Mouse (Mus musculus): ENCODE results near the gene Id1. TPM values are rescaled to one million over a fixed set of nuclear protein-coding genes. Genes with fewer than 3 reads are reported as not detected.

The Id1 gene
- polyA plus RNA-seq, 1 experiment from 2014 or later = 109 TPM

DNA sequence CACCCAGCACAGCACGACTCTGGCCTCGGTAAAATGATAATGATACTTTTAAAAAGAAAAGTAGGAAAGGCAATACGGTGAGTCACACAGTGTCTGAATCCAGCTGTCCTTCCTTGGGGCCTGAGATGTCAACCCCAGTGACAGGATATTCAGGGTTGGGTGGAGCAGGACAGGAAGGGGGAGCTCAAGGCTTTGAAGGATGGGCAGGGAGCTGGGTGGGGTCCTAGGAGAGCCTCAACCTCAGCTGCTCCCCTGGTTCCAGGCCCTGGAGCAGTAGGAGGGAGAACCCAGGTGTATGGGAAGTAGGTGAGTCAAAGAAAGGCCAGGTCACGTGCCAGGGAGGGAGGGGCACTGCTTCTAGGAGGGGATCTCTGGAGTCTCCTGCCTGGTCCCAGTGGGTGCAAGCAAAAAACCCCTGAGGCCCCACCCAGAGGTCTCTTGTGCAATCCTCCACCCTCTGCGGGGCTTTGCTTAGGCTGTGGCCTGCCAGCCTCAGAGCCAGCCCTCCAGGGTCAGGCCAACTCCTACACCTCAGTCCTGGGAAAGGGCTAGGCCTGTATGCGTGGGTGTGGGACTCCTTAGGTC lies 9.2 kb upstream of the Id1 start:
- no peak overlapping the region for H3K9ac ChIP-seq (ENCODE audit: low read length)
- H3K27ac ChIP-seq (ENCODE audit: low read depth) = no peak overlapping the region
- peaks cover 36% of the 10 kb centered on the region for H3K4me1 ChIP-seq (replicated peaks; ENCODE audit: control insufficient read depth, insufficient read depth, low read length)
- no peaks in the 10 kb centered on the region for H3K27me3 ChIP-seq (replicated peaks; ENCODE audit: control insufficient read depth, insufficient read depth, low read length)
- H3K4me2 ChIP-seq (ENCODE audit: low read length) = no peak overlapping the region
- H3K9me3 ChIP-seq (ENCODE audit: control insufficient read depth, low read length) = no peaks in the 10 kb centered on the region
- H3K4me3 ChIP-seq (ENCODE audit: low read depth, low read length) = no peak overlapping the region
- DNase-seq (ENCODE audit: low spot score) (no peak), ATAC-seq (replicated peaks; ENCODE audit: low FRiP score, low TSS enrichment, low read depth) (no peak)
- H3K36me3 ChIP-seq (ENCODE audit: control insufficient read depth, insufficient read depth, low read length) = no peaks in the 10 kb centered on the region
- 53% methylated on average over 6 of the region's 6 CpGs for WGBS

DNA sequence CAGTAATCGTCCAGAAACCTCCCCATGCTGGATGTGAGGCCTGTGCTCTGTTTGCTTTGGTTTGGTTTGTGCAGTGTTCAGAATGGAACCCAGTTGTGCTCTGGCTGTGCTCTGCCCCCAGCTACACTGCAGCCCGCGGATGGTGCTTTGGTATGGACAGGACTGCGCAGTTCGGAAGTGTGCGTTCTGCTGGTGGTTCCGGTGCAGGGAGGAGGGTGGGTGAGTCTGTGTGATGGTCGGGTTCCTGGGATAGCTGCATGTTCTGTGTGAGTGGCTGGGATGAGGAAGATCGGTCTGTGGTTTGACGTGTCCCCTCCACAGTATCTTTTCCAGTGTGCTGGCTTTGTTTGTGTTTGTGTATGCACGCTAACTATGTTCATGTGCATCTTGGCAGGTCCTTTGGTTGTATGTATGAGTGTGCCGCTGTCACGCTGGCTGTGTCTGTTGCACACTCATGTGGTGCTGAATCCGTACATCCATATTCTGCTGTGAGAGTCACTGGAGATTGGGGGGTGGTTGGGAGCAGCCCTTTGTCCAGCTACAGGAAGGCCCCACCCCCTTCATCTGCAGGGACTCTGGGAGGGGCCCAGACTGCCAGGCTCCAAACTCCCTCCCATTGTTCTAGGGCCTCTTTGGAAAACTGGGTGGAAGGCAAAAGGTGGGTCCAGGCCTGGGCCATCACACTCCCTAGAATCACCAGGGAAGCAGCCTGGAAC lies 8.1 kb upstream of the Id1 start:
- ATAC-seq (replicated peaks; ENCODE audit: low FRiP score, low TSS enrichment, low read depth) = no peak
- H3K9ac ChIP-seq (ENCODE audit: low read length) = no peak overlapping the region

DNA sequence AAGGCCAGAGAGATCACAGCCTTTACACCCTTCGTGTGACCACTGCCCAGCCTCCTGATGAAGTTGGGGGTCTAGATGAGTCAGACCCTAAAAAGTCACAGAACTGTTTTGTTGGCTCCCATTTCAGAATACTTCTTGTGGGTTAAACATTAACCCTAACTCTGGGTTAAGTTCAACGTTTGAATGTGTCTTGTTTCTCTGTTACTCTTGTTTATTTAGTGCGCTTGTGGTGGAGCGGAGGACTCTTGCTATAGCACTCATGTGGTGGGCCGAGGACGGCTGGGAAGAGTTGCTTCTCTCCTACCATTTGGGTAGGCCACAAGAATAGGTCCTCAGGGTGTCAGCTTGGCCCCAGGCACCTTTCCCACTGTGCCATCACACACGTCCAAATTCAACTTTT lies 7.5 kb upstream of the Id1 start:
- no peak overlapping the region for H3K9ac ChIP-seq (ENCODE audit: low read length)
- H3K4me1 ChIP-seq (replicated peaks; ENCODE audit: control insufficient read depth, insufficient read depth, low read length) = peaks cover 39% of the 10 kb centered on the region
- H3K9me3 ChIP-seq (ENCODE audit: control insufficient read depth, low read length) = no peaks in the 10 kb centered on the region
- no peak overlapping the region for H3K4me2 ChIP-seq (ENCODE audit: low read length)
- 61% methylated on average over 7 of the region's 7 CpGs for WGBS
- H3K27me3 ChIP-seq (replicated peaks; ENCODE audit: control insufficient read depth, insufficient read depth, low read length) = no peaks in the 10 kb centered on the region
- no peak for DNase-seq (ENCODE audit: low spot score)
- no peak overlapping the region for H3K4me3 ChIP-seq (ENCODE audit: low read depth, low read length)
- ATAC-seq (replicated peaks; ENCODE audit: low FRiP score, low TSS enrichment, low read depth) = no peak
- no peaks in the 10 kb centered on the region for H3K36me3 ChIP-seq (ENCODE audit: control insufficient read depth, insufficient read depth, low read length)
- peak overlapping the region; percentile 88; the same call in 1 of the 2 replicates for H3K27ac ChIP-seq (ENCODE audit: low read depth)

More for the DNA sequence above, 8.1 kb upstream of the Id1 start:
- H3K4me1 ChIP-seq (replicated peaks; ENCODE audit: control insufficient read depth, insufficient read depth, low read length) = peaks cover 40% of the 10 kb centered on the region
- H3K27ac ChIP-seq (ENCODE audit: low read depth) = peak overlapping the region; percentile 88; the same call in 1 of the 2 replicates
- H3K4me3 ChIP-seq (ENCODE audit: low read depth, low read length) = no peak overlapping the region
- no peaks in the 10 kb centered on the region for H3K36me3 ChIP-seq (ENCODE audit: control insufficient read depth, insufficient read depth, low read length)
- H3K9me3 ChIP-seq (ENCODE audit: control insufficient read depth, low read length) = no peaks in the 10 kb centered on the region
- no peaks in the 10 kb centered on the region for H3K27me3 ChIP-seq (replicated peaks; ENCODE audit: control insufficient read depth, insufficient read depth, low read length)
- H3K4me2 ChIP-seq (ENCODE audit: low read length) = no peak overlapping the region
- WGBS = 81% methylated on average over 14 of the region's 14 CpGs
- DNase-seq (ENCODE audit: low spot score) = no peak

DNA sequence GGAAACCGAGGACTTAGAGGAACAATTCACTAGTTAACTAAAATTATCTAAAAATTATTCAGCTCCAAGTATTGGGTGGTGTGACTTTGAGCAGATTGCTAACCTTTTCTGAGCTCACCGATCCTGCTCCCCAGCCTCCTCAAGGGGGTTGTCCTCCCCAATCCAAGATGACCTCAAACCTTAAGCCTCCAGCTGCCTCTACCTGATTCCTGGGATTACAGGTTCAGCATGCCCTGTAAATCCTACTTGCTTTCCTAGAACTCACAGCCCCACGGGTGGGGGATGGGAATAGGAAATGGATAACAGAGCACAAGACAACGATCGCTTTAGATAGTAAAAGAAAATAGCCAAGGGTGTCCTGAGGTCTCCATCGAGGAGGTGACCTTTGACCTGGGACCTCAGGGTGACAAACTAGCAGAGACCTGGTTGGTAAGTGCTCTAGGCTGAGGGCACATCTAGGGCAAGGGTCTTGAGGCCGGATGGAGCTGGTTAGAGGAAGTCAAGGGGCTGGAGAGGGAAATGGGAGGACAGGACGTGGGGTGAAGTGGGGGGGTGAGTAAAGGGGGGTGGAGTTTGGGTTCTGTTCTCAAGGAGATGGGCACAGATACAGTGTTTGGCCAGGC lies 6.9 kb upstream of the Id1 start:
- Histone ChIP-seq H3K9ac (ENCODE audit: low read length) (no peak overlapping the region), H3K36me3 (ENCODE audit: control insufficient read depth, insufficient read depth, low read length) (no peaks in the 10 kb centered on the region), H3K4me1 (replicated peaks; ENCODE audit: control insufficient read depth, insufficient read depth, low read length) (peaks cover 36% of the 10 kb centered on the region), H3K9me3 (ENCODE audit: control insufficient read depth, low read length) (no peaks in the 10 kb centered on the region), H3K4me3 (ENCODE audit: low read depth, low read length) (no peak overlapping the region), H3K4me2 (ENCODE audit: low read length) (0 out of 2 replicates have a peak overlapping the region, but pooled peaks have one; percentile 3), H3K27ac (ENCODE audit: low read depth) (peak overlapping the region; percentile 88), H3K27me3 (replicated peaks; ENCODE audit: control insufficient read depth, insufficient read depth, low read length) (no peaks in the 10 kb centered on the region)
- DNase-seq (ENCODE audit: low spot score) = no peak
- ATAC-seq (replicated peaks; ENCODE audit: low FRiP score, low TSS enrichment, low read depth) = peak; percentile 10
- 27% methylated on average over 8 of the region's 8 CpGs for WGBS

DNA sequence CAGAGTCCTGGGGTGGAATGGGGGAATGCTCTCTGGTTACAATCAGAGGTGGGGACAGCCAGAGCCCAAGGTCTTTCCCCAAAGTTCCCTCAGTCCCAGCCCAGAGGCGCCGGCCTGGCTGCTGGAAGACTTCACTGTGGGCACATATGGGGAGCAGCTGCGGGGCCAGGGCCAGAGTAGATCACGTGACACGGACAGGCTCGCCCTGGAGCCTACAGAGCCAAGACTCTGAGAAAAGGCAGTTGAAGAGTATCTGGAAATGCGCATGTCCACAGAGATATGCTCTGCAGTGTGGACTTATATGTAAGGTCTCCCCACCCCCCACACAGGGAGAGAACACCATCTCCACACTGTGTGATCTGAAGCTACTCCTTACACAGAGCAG lies 6.4 kb upstream of the Id1 start:
- peak; percentile 74 for ATAC-seq (replicated peaks; ENCODE audit: low FRiP score, low TSS enrichment, low read depth)
- no peaks in the 10 kb centered on the region for H3K36me3 ChIP-seq (ENCODE audit: control insufficient read depth, insufficient read depth, low read length)
- no peak overlapping the region for H3K4me3 ChIP-seq (ENCODE audit: low read depth, low read length)
- H3K27me3 ChIP-seq (replicated peaks; ENCODE audit: control insufficient read depth, insufficient read depth, low read length) = no peaks in the 10 kb centered on the region
- H3K9ac ChIP-seq (ENCODE audit: low read length) = no peak overlapping the region
- H3K4me1 ChIP-seq (replicated peaks; ENCODE audit: control insufficient read depth, insufficient read depth, low read length) = peaks cover 41% of the 10 kb centered on the region
- 0 out of 2 replicates have a peak overlapping the region, but pooled peaks have one; percentile 3 for H3K4me2 ChIP-seq (ENCODE audit: low read length)
- peak overlapping the region; percentile 88 for H3K27ac ChIP-seq (ENCODE audit: low read depth)
- H3K9me3 ChIP-seq (ENCODE audit: control insufficient read depth, low read length) = no peaks in the 10 kb centered on the region
- DNase-seq (ENCODE audit: low spot score) = peak; percentile 82
- 10% methylated on average over 7 of the region's 7 CpGs for WGBS

DNA sequence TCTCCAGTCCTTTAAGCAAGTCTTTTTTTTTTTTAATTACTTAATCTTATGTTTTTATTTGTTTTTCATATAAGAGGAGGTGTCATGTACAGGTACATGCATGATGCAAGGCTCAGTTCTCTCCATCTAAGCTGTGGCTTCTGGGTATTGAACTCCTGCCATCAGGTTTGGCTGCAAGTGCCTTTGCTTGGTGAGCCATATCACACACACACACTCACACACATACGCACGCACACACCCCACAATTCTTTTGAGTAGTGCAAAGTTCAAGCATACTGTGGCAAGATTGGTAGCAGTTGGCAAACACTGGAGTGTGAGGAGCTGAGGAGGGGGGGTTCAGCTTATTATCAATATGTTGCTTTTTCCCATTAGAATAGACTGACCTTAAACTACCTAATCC lies 2.9 kb upstream of the Id1 start:
- ATAC-seq (replicated peaks; ENCODE audit: low FRiP score, low TSS enrichment, low read depth) = no peak
- Histone ChIP-seq H3K9ac (ENCODE audit: low read length) (no peak overlapping the region), H3K4me3 (ENCODE audit: low read depth, low read length) (no peak overlapping the region), H3K4me2 (ENCODE audit: low read length) (no peak overlapping the region), H3K27ac (ENCODE audit: low read depth) (no peak overlapping the region), H3K36me3 (ENCODE audit: control insufficient read depth, insufficient read depth, low read length) (0 out of 2 replicates have a peak, but pooled peaks cover 2% of the 10 kb centered on the region), H3K9me3 (ENCODE audit: control insufficient read depth, low read length) (no peaks in the 10 kb centered on the region), H3K27me3 (replicated peaks; ENCODE audit: control insufficient read depth, insufficient read depth, low read length) (no peaks in the 10 kb centered on the region), H3K4me1 (replicated peaks; ENCODE audit: control insufficient read depth, insufficient read depth, low read length) (peaks cover 54% of the 10 kb centered on the region)
- no peak for DNase-seq (ENCODE audit: low spot score)
- WGBS = 87% methylated on average over 2 of the region's 2 CpGs

DNA sequence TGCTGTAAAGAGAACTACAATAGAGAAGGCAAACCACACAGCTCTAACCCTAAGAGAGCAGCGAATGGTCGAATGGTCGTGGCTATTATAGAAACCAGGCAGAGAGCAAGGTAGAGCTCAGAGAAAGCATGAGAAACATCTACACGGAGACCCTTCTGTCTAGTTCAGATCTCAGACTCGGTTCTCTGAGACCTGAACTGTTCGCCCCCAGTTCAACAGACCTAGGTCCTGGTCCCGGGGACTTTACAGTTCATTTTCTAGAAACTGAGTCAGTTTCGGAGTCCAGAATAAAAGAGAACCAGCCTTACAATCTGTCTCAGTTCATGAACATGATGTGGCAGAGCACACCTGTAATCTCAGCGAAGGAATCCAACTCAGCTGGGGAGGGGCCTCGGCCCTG lies 1.6 kb upstream of the Id1 start:
- H3K4me3 ChIP-seq (ENCODE audit: low read depth, low read length) = peak overlapping the region; percentile 67; the same call in 1 of the 2 replicates
- no peaks in the 10 kb centered on the region for H3K9me3 ChIP-seq (ENCODE audit: control insufficient read depth, low read length)
- no peak for DNase-seq (ENCODE audit: low spot score)
- peak overlapping the region; percentile 29 for H3K9ac ChIP-seq (ENCODE audit: low read length)
- 10% methylated on average over 10 of the region's 10 CpGs for WGBS
- peak overlapping the region; percentile 99 for H3K27ac ChIP-seq (ENCODE audit: low read depth)
- H3K36me3 ChIP-seq (ENCODE audit: control insufficient read depth, insufficient read depth, low read length) = 0 out of 2 replicates have a peak, but pooled peaks cover 3% of the 10 kb centered on the region
- no peaks in the 10 kb centered on the region for H3K27me3 ChIP-seq (replicated peaks; ENCODE audit: control insufficient read depth, insufficient read depth, low read length)
- peak overlapping the region; percentile 85 for H3K4me2 ChIP-seq (ENCODE audit: low read length)
- H3K4me1 ChIP-seq (replicated peaks; ENCODE audit: control insufficient read depth, insufficient read depth, low read length) = peaks cover 46% of the 10 kb centered on the region
- no peak for ATAC-seq (replicated peaks; ENCODE audit: low FRiP score, low TSS enrichment, low read depth)

DNA sequence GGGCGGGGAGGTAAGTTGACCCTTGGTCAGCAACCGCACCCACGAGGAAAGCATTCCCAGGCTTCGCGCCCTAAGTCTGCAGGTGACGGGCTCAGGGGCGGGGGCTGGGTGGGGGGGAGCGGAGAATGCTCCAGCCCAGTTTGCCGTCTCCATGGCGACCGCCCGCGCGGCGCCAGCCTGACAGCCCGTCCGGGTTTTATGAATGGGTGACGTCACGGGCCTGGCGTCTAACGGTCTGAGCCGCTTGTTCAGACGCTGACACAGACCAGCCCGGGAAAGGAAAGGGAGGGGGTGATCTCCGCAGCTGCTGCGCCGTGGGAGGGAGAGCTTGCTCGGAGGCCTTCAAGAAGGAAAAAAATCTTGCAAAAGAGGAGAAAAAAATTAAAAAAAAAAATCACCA lies 1.1 kb upstream of the Id1 start:
- H3K36me3 ChIP-seq (ENCODE audit: control insufficient read depth, insufficient read depth, low read length) = 0 out of 2 replicates have a peak, but pooled peaks cover 3% of the 10 kb centered on the region
- H3K27me3 ChIP-seq (replicated peaks; ENCODE audit: control insufficient read depth, insufficient read depth, low read length) = no peaks in the 10 kb centered on the region
- H3K4me2 ChIP-seq (ENCODE audit: low read length) = peak overlapping the region; percentile 85
- peaks cover 46% of the 10 kb centered on the region for H3K4me1 ChIP-seq (replicated peaks; ENCODE audit: control insufficient read depth, insufficient read depth, low read length)
- peak; percentile 98 for DNase-seq (ENCODE audit: low spot score)
- peak overlapping the region; percentile 91 for H3K9ac ChIP-seq (ENCODE audit: low read length)
- H3K9me3 ChIP-seq (ENCODE audit: control insufficient read depth, low read length) = no peaks in the 10 kb centered on the region
- WGBS = under 1% methylated on average over 27 of the region's 28 CpGs
- H3K27ac ChIP-seq (ENCODE audit: low read depth) = peak overlapping the region; percentile 99
- peak; percentile 84 for ATAC-seq (replicated peaks; ENCODE audit: low FRiP score, low TSS enrichment, low read depth)
- peak overlapping the region; percentile 67 for H3K4me3 ChIP-seq (ENCODE audit: low read depth, low read length)
